Mouse (Mus musculus): ENCODE results near the gene Extl2. TPM values are rescaled to one million over a fixed set of nuclear protein-coding genes. Genes with fewer than 3 reads are reported as not detected.

Extl2 gene
- 1.3 and 1.6 TPM in 2 replicates for polyA plus RNA-seq (2012; rRNA removed)

DNA sequence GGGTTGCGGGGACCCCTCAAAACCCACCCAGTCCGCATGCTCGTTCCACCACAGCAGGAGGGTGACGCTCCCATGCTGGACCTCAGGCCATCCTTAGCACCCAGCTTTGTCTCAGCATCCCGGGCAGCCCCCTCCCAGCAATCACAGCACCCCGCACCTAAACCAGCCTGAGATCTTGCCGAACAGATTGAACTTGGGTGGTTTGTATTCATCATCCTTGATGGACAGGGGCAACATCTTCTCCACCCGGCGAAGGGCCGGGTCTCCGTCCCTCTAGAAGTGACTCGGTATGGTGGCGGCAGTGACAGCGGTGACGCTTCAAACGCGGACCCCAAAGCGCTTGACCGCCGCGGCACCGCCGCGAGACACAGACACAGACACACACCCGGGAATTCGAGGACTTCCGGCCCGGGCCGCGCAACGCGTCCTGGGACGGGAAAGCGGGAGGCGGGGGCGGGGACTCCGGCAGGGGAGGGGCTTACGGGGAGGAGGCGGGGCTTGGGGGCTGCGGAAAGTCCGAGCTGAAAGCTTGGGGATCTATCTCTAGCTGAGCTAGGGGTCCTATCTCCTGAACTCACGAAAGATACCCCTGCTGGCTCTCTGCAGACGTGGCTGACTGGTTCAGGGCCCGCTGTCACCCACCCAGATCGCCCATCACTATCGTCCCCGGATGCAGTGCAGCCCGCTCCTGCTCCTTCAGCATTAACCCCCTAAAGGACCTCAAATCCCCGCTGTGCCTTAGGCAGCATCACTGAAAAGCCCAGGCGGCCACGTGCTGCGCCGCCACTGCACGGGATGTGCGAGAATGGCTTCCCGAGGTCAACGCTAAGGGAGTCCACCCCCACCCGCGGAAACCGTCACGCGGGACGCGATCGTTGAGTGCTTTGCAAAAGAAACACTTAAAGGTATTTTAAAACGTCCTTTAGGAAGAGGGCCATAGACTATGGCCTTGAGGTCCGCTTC, at the start of gene Extl2, which contains the start of gene Slc30a7:
Gene Extl2 (plus strand): TSS at position 485 of the 963 bp plus-strand sequence.
Gene Slc30a7 (minus strand): TSS at position 429 of the 963 bp plus-strand sequence.

Other genes with a start within 250 kb of the Extl2 start
- gene Dph5, start 119.6 kb upstream of the Extl2 start, polyA plus RNA-seq (2012; rRNA removed), result 11.1 and 11.5 TPM in 2 replicates
- gene Slc30a7, start 56 bp upstream of the Extl2 start, polyA plus RNA-seq (2012; rRNA removed), result 6.3 and 6.8 TPM in 2 replicates
- 23.6 and 26.2 TPM in 2 replicates for gene Vcam1, start 122.2 kb downstream of the Extl2 start, polyA plus RNA-seq (2012; rRNA removed)
- 0.06 and 0.09 TPM in 2 replicates for gene Gpr88, start 246.0 kb downstream of the Extl2 start, polyA plus RNA-seq (2012; rRNA removed)

Measured in liver, embryonic 14 days (tissue).